Mouse (Mus musculus) bone marrow macrophage, adult 2 months (primary cell): ENCODE results near the gene Irf3.

Source experiments
- CTCF ChIP-seq: IDR thresholded peaks from 2 replicates; pipeline ENCODE4 v1.5.1; 2012; ENCODE audit warnings: low read depth, mild to moderate bottlenecking, low read length, moderate library complexity
- POLR2A ChIP-seq: IDR thresholded peaks from 2 replicates; pipeline ENCODE4 v1.6.1; 2012; ENCODE audit warnings: mild to moderate bottlenecking, low read depth, low read length, borderline replicate concordance

DNA sequence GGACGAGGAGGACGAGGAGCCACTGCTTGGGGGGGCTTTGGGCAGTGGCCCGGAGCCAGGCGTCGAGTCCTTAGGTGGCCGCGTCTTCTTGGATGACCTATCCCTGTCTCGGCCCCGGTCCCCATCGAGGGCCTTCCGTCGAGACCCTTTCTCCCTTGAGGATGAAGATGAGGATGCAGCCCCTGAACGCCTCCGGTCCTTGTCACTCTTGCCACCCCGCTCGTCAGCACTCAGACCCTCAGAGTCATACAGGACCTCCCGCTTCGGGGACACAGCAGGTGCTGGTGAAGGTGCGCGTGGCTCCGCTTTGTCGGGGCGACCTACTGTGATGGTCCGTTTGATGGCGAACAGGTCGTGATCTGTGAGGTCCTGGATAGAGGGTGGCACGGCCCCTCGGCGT, 9.7 kb downstream of the Irf3 start:
- TF ChIP-seq CTCF: no peak
- no peak for TF ChIP-seq POLR2A
